ENCODE assay signal across 8 mouse cellular contexts in genomic region chr6:114883261-114883740, GRCm38 (mm10).
DNase-seq lines count a peak whose midpoint lies in the region; ATAC-seq lines count a peak whose summit lies in the region.

No protein-coding gene starts in this region.

- no peaks in the 10 kb centered on the region for H3K9me3 ChIP-seq in forebrain, embryonic 12.5 days
- no peaks in the 10 kb centered on the region for H3K9me3 ChIP-seq in liver, embryonic 12.5 days (replicated peaks)

- WGBS in forebrain, embryonic 12.5 days, result 0% methylated on average over 9 of the region's 9 CpGs
- WGBS in liver, embryonic 12.5 days (ENCODE audit: insufficient replicate concordance), result 19% methylated on average over 9 of the region's 9 CpGs

- no peaks in the 10 kb centered on the region for H3K27me3 ChIP-seq in forebrain, embryonic 12.5 days
- no peaks in the 10 kb centered on the region for H3K27me3 ChIP-seq in liver, embryonic 12.5 days (replicated peaks)

- ATAC-seq in forebrain, embryonic 12.5 days (ENCODE audit: low FRiP score), result peak; percentile 93
- peak; percentile 44 for ATAC-seq in liver, embryonic 12.5 days

- H3K4me2 ChIP-seq in forebrain, embryonic 12.5 days, result peak overlapping the region; percentile 40
- peak overlapping the region; percentile 31 for H3K4me2 ChIP-seq in liver, embryonic 12.5 days

- no peak overlapping the region for H3K4me3 ChIP-seq in forebrain, embryonic 12.5 days (replicated peaks)
- no peak overlapping the region for H3K4me3 ChIP-seq in liver, embryonic 12.5 days

- peaks cover 91% of the 10 kb centered on the region for H3K4me1 ChIP-seq in forebrain, embryonic 12.5 days
- H3K4me1 ChIP-seq in liver, embryonic 12.5 days, result peaks cover 85% of the 10 kb centered on the region

- peak overlapping the region; percentile 49; the same call in 1 of the 2 replicates for H3K9ac ChIP-seq in forebrain, embryonic 12.5 days
- peak overlapping the region; percentile 20; the same call in 1 of the 2 replicates for H3K9ac ChIP-seq in liver, embryonic 12.5 days

- peaks cover 22% of the 10 kb centered on the region; the same call in 1 of the 2 replicates for H3K36me3 ChIP-seq in forebrain, embryonic 12.5 days (replicated peaks)
- peaks cover 29% of the 10 kb centered on the region for H3K36me3 ChIP-seq in liver, embryonic 12.5 days

- peak overlapping the region; percentile 98 for H3K27ac ChIP-seq in forebrain, embryonic 12.5 days
- peak overlapping the region; percentile 65 for H3K27ac ChIP-seq in liver, embryonic 12.5 days

- intact Hi-C loops in heart, postnatal 10 days (cut with DNase I), result loop anchor here (1.0 kb wide), 1 partner anchor 8 kb away; no protein-coding TSS in a partner anchor

- peak; percentile 62 for DNase-seq in 3T3-L1 (ENCODE audit: low read depth, low spot score)
- DNase-seq in adrenal gland, adult 2 months, result peak; percentile 77
- peak; percentile 83 to 84 for DNase-seq in heart, postnatal 10 days
- DNase-seq in kidney, postnatal 14 days, result peak; percentile 89
- peak; percentile 50 for DNase-seq in naive thymus-derived CD4-positive, alpha-beta T cell, adult 2 months (ENCODE audit: low read depth)
- peak; percentile 65 for DNase-seq in testis, postnatal 10 days (ENCODE audit: low spot score)
